ENCODE assay signal across 21 mouse cellular contexts in genomic region chr13:51873786-51874185, GRCm38 (mm10). TPM values are rescaled to one million over a fixed set of nuclear protein-coding genes. Genes with fewer than 3 reads are reported as not detected.
DNase-seq lines count a peak whose midpoint lies in the region; ATAC-seq and TF ChIP-seq lines count a peak whose summit lies in the region.
"Had no signal": no experiment of that assay in that cellular context is flagged by ENCODE, and none has a peak within 500 bp of the region (broad histone marks: within the 10 kb centered on the region; RNA-seq: fewer than 3 reads in every experiment).

No protein-coding gene starts in this region.

- TF ChIP-seq POLR2A in liver, adult 2 months (IDR thresholded peaks at IDR 0.05; ENCODE audit: extremely low read depth, insufficient read depth, low read length) = no peak

- no peaks in the 10 kb centered on the region for H3K79me2 ChIP-seq in liver, adult 2 months (ENCODE audit: control insufficient read depth, insufficient read depth, low read length)

- no peaks in the 10 kb centered on the region for H3K36me3 ChIP-seq in liver, adult 2 months (ENCODE audit: control insufficient read depth, insufficient read depth, low read length)
- no peaks in the 10 kb centered on the region for H3K36me3 ChIP-seq in liver, embryonic 11.5 days (ENCODE audit: control insufficient read depth, insufficient read depth, low read length)
- H3K36me3 ChIP-seq in liver, postnatal 0 days (replicated peaks; ENCODE audit: insufficient read depth, low read length) = no peaks in the 10 kb centered on the region
- no peaks in the 10 kb centered on the region for H3K36me3 ChIP-seq in liver, embryonic 12.5 days
- H3K36me3 ChIP-seq in midbrain, embryonic 11.5 days (ENCODE audit: control insufficient read depth, insufficient read depth, low read length) = no peaks in the 10 kb centered on the region
- no peaks in the 10 kb centered on the region for H3K36me3 ChIP-seq in midbrain, postnatal 0 days (ENCODE audit: insufficient read depth, low read length)
- H3K36me3 ChIP-seq: G1E had no signal

- intact Hi-C loops in heart, postnatal 10 days (cut with DNase I) = no loop called here

- peak; percentile 76 for DNase-seq in heart, adult 11 months
- DNase-seq in heart, postnatal 10 days = no peak
- DNase-seq in liver, adult 2 months (ENCODE audit: extremely low read depth, low read depth, low spot score) = peak; percentile 6
- DNase-seq in liver, embryonic 11.5 days (ENCODE audit: low spot score) = no peak
- DNase-seq in liver, postnatal 0 days = no peak
- DNase-seq in midbrain, embryonic 11.5 days (ENCODE audit: low spot score, missing footprints) = peak; percentile 59
- DNase-seq in midbrain, postnatal 0 days (ENCODE audit: low spot score) = no peak
- DNase-seq: adrenal gland, adult 2 months; adrenal gland, adult 8-10 months; adrenal gland, postnatal 10 days; adrenal gland, postnatal 14 days; adrenal gland, postnatal 25 days; adrenal gland, postnatal 36 days; B cell, adult 2 months; cerebellum, adult 11 months; cerebellum, adult 11-12 months had no signal

- no peak overlapping the region for H3K4me2 ChIP-seq in liver, embryonic 11.5 days
- H3K4me2 ChIP-seq in liver, postnatal 0 days (ENCODE audit: low read depth, low read length) = no peak overlapping the region
- H3K4me2 ChIP-seq in liver, embryonic 12.5 days = no peak overlapping the region
- no peak overlapping the region for H3K4me2 ChIP-seq in midbrain, embryonic 11.5 days
- no peak overlapping the region for H3K4me2 ChIP-seq in midbrain, postnatal 0 days (ENCODE audit: low read depth, low read length, poor library complexity, severe bottlenecking)

- no peak for TF ChIP-seq CTCF in liver, adult 2 months (IDR thresholded peaks at IDR 0.05; ENCODE audit: low read depth, low read length)
- TF ChIP-seq CTCF in liver, postnatal 0 days (IDR thresholded peaks at IDR 0.05; ENCODE audit: low read depth) = no peak
- no peak for TF ChIP-seq CTCF in midbrain, postnatal 0 days (IDR thresholded peaks at IDR 0.05)

- no peaks in the 10 kb centered on the region for H3K9me3 ChIP-seq in liver, embryonic 11.5 days (ENCODE audit: control insufficient read depth, low read length)
- H3K9me3 ChIP-seq in liver, postnatal 0 days (ENCODE audit: low read length) = no peaks in the 10 kb centered on the region
- H3K9me3 ChIP-seq in liver, embryonic 12.5 days (replicated peaks) = no peaks in the 10 kb centered on the region
- H3K9me3 ChIP-seq in midbrain, embryonic 11.5 days (ENCODE audit: control insufficient read depth, low read length) = no peaks in the 10 kb centered on the region
- H3K9me3 ChIP-seq in midbrain, postnatal 0 days (ENCODE audit: low read length) = no peaks in the 10 kb centered on the region
- H3K9me3 ChIP-seq: G1E had no signal

- no peak for ATAC-seq in liver, embryonic 11.5 days (replicated peaks; ENCODE audit: low FRiP score)
- ATAC-seq in liver, postnatal 0 days = no peak
- no peak for ATAC-seq in liver, embryonic 12.5 days
- ATAC-seq in midbrain, embryonic 11.5 days (ENCODE audit: low FRiP score) = no peak
- no peak for ATAC-seq in midbrain, postnatal 0 days (ENCODE audit: low FRiP score)
- ATAC-seq: activated CD4-positive, CD25-positive, alpha-beta regulatory T cell, adult 4 months; CD4-positive, CD25-positive, alpha-beta regulatory T cell, adult 4 months; Patski had no signal

- H3K4me1 ChIP-seq in liver, adult 2 months (ENCODE audit: control insufficient read depth, insufficient read depth, low read length) = peaks cover 19% of the 10 kb centered on the region
- H3K4me1 ChIP-seq in liver, embryonic 11.5 days (replicated peaks; ENCODE audit: control insufficient read depth, insufficient read depth, low read length) = no peaks in the 10 kb centered on the region
- H3K4me1 ChIP-seq in liver, postnatal 0 days (ENCODE audit: insufficient read depth) = peaks cover 12% of the 10 kb centered on the region
- no peaks in the 10 kb centered on the region for H3K4me1 ChIP-seq in liver, embryonic 12.5 days
- no peaks in the 10 kb centered on the region for H3K4me1 ChIP-seq in midbrain, embryonic 11.5 days (ENCODE audit: control insufficient read depth, insufficient read depth, low read length)
- H3K4me1 ChIP-seq in midbrain, postnatal 0 days (ENCODE audit: insufficient read depth, low read length) = no peaks in the 10 kb centered on the region

- no peak overlapping the region for H3K27ac ChIP-seq in liver, adult 2 months (replicated peaks; ENCODE audit: insufficient read depth, low read depth, low read length)
- H3K27ac ChIP-seq in liver, embryonic 11.5 days (ENCODE audit: low read depth, low read length) = no peak overlapping the region
- H3K27ac ChIP-seq in liver, postnatal 0 days (ENCODE audit: low read depth) = peak overlapping the region; percentile 55; the same call in 1 of the 2 replicates
- H3K27ac ChIP-seq in liver, embryonic 12.5 days = no peak overlapping the region
- H3K27ac ChIP-seq in midbrain, embryonic 11.5 days (ENCODE audit: low read depth, low read length) = no peak overlapping the region
- no peak overlapping the region for H3K27ac ChIP-seq in midbrain, postnatal 0 days (ENCODE audit: low read depth, low read length)

- no peak for TF ChIP-seq EP300 in liver, postnatal 0 days (IDR thresholded peaks at IDR 0.05; ENCODE audit: low read depth)

- WGBS in liver, adult 2 months = 96% methylated on average over 5 of the region's 5 CpGs
- 93% methylated on average over 5 of the region's 5 CpGs for WGBS in liver, embryonic 11.5 days
- 82% methylated on average over 5 of the region's 5 CpGs for WGBS in liver, postnatal 0 days (ENCODE audit: insufficient replicate concordance)
- WGBS in liver, embryonic 12.5 days (ENCODE audit: insufficient replicate concordance) = 78% methylated on average over 5 of the region's 5 CpGs
- WGBS in midbrain, embryonic 11.5 days = 91% methylated on average over 5 of the region's 5 CpGs
- WGBS in midbrain, postnatal 0 days = 91% methylated on average over 5 of the region's 5 CpGs

- H3K27me3 ChIP-seq in liver, adult 2 months (ENCODE audit: control insufficient read depth, insufficient read depth, low read length) = no peaks in the 10 kb centered on the region
- no peaks in the 10 kb centered on the region; the same call in 1 of the 2 replicates for H3K27me3 ChIP-seq in liver, embryonic 11.5 days (replicated peaks; ENCODE audit: control insufficient read depth, insufficient read depth, low read length)
- no peaks in the 10 kb centered on the region for H3K27me3 ChIP-seq in liver, postnatal 0 days (ENCODE audit: insufficient read depth, low read length)
- peaks cover 18% of the 10 kb centered on the region for H3K27me3 ChIP-seq in liver, embryonic 12.5 days (replicated peaks)
- no peaks in the 10 kb centered on the region; the same call in 1 of the 2 replicates for H3K27me3 ChIP-seq in midbrain, embryonic 11.5 days (ENCODE audit: control insufficient read depth, insufficient read depth, low read length)
- H3K27me3 ChIP-seq in midbrain, postnatal 0 days (ENCODE audit: insufficient read depth, low read length) = no peaks in the 10 kb centered on the region; the same call in none of the 2 replicates
- H3K27me3 ChIP-seq: Patski had no signal

- H3K4me3 ChIP-seq in liver, adult 2 months (ENCODE audit: insufficient read depth, low read depth, low read length) = no peak overlapping the region
- H3K4me3 ChIP-seq in liver, embryonic 11.5 days (ENCODE audit: low read depth, low read length) = no peak overlapping the region
- no peak overlapping the region for H3K4me3 ChIP-seq in liver, postnatal 0 days (ENCODE audit: low read depth, low read length)
- no peak overlapping the region for H3K4me3 ChIP-seq in liver, embryonic 12.5 days
- H3K4me3 ChIP-seq in midbrain, embryonic 11.5 days (ENCODE audit: low read depth, low read length) = no peak overlapping the region
- no peak overlapping the region for H3K4me3 ChIP-seq in midbrain, postnatal 0 days (ENCODE audit: low read depth, low read length)

- H3K9ac ChIP-seq in liver, adult 2 months (ENCODE audit: low read depth, low read length) = no peak overlapping the region
- H3K9ac ChIP-seq in liver, embryonic 11.5 days (ENCODE audit: low read depth, low read length) = no peak overlapping the region
- no peak overlapping the region for H3K9ac ChIP-seq in liver, postnatal 0 days (replicated peaks)
- H3K9ac ChIP-seq in liver, embryonic 12.5 days = no peak overlapping the region
- H3K9ac ChIP-seq in midbrain, embryonic 11.5 days (ENCODE audit: low read length) = no peak overlapping the region
- H3K9ac ChIP-seq in midbrain, postnatal 0 days (replicated peaks; ENCODE audit: low read length, poor library complexity, severe bottlenecking) = no peak overlapping the region

RNA-seq across cellular contexts. Expression of gene Gadd45g, which starts 27.3 kb away (rescaled TPM):
- total RNA-seq in heart, postnatal 10 days (2021) = 10 to 100 TPM; 27.8 to 37.9 TPM
- total RNA-seq in liver, adult 2 months (2014; rRNA removed) = 4.0 and 5.9 TPM in 2 replicates
- 7.0 and 9.1 TPM in 2 replicates for polyA plus RNA-seq in liver, adult 2 months (2012; rRNA removed)
- polyA plus RNA-seq in liver, embryonic 11.5 days (2014; fragmentation: Nextera tagmentation; extraction: Ambion mirVana) = 29.4 and 30.4 TPM in 2 replicates
- 16.3 and 20.6 TPM in 2 replicates for polyA plus RNA-seq in liver, postnatal 0 days (2015; fragmentation: Nextera tagmentation; extraction: Ambion mirVana)
- 22.2 and 23.3 TPM in 2 replicates for polyA plus RNA-seq in liver, embryonic 12.5 days (2016; fragmentation: Nextera tagmentation; extraction: Ambion mirVana)
- 252 and 256 TPM in 2 replicates for polyA plus RNA-seq in midbrain, embryonic 11.5 days (2014; fragmentation: Nextera tagmentation; extraction: Ambion mirVana)
- total RNA-seq in midbrain, postnatal 0 days (2014; rRNA removed) = 7.3 and 10.3 TPM in 2 replicates
- polyA plus RNA-seq in midbrain, postnatal 0 days (2015; fragmentation: Nextera tagmentation; extraction: Ambion mirVana) = 20.4 and 23.3 TPM in 2 replicates

Comparison
In these comparisons a context has a peak if more than half of its experiments do, and no peak if none do; other contexts are left out.
1. DNase-seq: peak in heart, adult 11 months (single experiment), liver, adult 2 months (single experiment) and midbrain, embryonic 11.5 days (single experiment); none in heart, postnatal 10 days (0 of 2), liver, embryonic 11.5 days (single experiment), liver, postnatal 0 days (single experiment) and midbrain, postnatal 0 days (single experiment).